Mouse (Mus musculus): Measurements from ENCODE around the gene Cnksr3. TPM values are rescaled to one million over a fixed set of nuclear protein-coding genes. Genes with fewer than 3 reads are reported as not detected.

Gene Cnksr3
- polyA plus RNA-seq, 1 experiment from 2014 or later, result 8.8 TPM

- H3K27me3 ChIP-seq (ENCODE audit: control insufficient read depth, insufficient read depth, low read length), result no peaks in the 10 kb centered on the region
- ATAC-seq (replicated peaks; ENCODE audit: low FRiP score) (no peak), DNase-seq (ENCODE audit: low spot score) (no peak)
- H3K9me3 ChIP-seq (ENCODE audit: control insufficient read depth, low read length), result no peaks in the 10 kb centered on the region
- H3K36me3 ChIP-seq (ENCODE audit: control insufficient read depth, insufficient read depth, low read length), result no peaks in the 10 kb centered on the region
- WGBS, result 86% methylated on average over 3 of the region's 3 CpGs
- H3K9ac ChIP-seq (ENCODE audit: low read length), result no peak overlapping the region
- no peak overlapping the region for H3K4me2 ChIP-seq (ENCODE audit: low read depth, low read length, severe bottlenecking)
- no peak overlapping the region for H3K4me3 ChIP-seq (ENCODE audit: low read depth, low read length)
- H3K27ac ChIP-seq (ENCODE audit: low read depth, low read length), result no peak overlapping the region
- no peaks in the 10 kb centered on the region for H3K4me1 ChIP-seq (replicated peaks; ENCODE audit: control insufficient read depth, insufficient read depth, low read length)
These were observed 41.6 kb downstream of the Cnksr3 start for GRCm38 (mm10) chr10:7170434-7170833.

DNA sequence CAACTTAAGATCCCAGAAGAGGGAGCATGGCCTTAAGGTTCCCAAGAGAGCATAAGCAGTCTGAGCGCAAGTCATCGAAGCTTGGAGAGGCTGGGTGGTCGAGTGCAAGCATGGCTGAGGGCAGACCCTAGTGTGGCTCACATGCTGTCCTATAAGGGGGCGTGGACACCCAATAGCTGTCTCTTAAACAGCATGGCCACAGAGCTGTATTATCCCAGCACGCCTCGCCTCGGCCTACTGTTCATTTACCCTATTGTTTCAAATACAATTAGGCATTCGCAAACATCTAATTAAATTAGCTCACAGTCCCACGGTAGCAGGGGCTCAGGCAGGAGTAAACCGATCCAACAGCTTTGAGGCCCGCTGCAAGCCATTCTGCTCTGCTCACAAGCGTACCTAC lies 49.0 kb downstream of the Cnksr3 start:
- no peak overlapping the region for H3K9ac ChIP-seq (ENCODE audit: low read length)
- peak; percentile 87 for ATAC-seq (replicated peaks; ENCODE audit: low FRiP score)
- H3K9me3 ChIP-seq (ENCODE audit: control insufficient read depth, low read length), result no peaks in the 10 kb centered on the region
- H3K4me1 ChIP-seq (replicated peaks; ENCODE audit: control insufficient read depth, insufficient read depth, low read length), result peaks cover 12% of the 10 kb centered on the region; the same call in 1 of the 2 replicates
- no peak overlapping the region for H3K27ac ChIP-seq (ENCODE audit: low read depth, low read length)
- WGBS, result 33% methylated on average over 12 of the region's 12 CpGs
- H3K4me3 ChIP-seq (ENCODE audit: low read depth, low read length), result no peak overlapping the region
- H3K4me2 ChIP-seq (ENCODE audit: low read depth, low read length, severe bottlenecking), result no peak overlapping the region
- H3K27me3 ChIP-seq (ENCODE audit: control insufficient read depth, insufficient read depth, low read length), result no peaks in the 10 kb centered on the region
- H3K36me3 ChIP-seq (ENCODE audit: control insufficient read depth, insufficient read depth, low read length), result no peaks in the 10 kb centered on the region
- DNase-seq (ENCODE audit: low spot score), result no peak

GRCm38 (mm10) chr10:7159061-7159511 lies 53.0 kb downstream of the Cnksr3 start:
- H3K9me3 ChIP-seq (ENCODE audit: control insufficient read depth, low read length), result no peaks in the 10 kb centered on the region
- no peak for DNase-seq (ENCODE audit: low spot score)
- no peak overlapping the region for H3K27ac ChIP-seq (ENCODE audit: low read depth, low read length)
- H3K4me2 ChIP-seq (ENCODE audit: low read depth, low read length, severe bottlenecking), result no peak overlapping the region
- H3K4me1 ChIP-seq (replicated peaks; ENCODE audit: control insufficient read depth, insufficient read depth, low read length), result peaks cover 12% of the 10 kb centered on the region; the same call in 1 of the 2 replicates
- H3K36me3 ChIP-seq (ENCODE audit: control insufficient read depth, insufficient read depth, low read length), result no peaks in the 10 kb centered on the region
- no peak overlapping the region for H3K9ac ChIP-seq (ENCODE audit: low read length)
- H3K4me3 ChIP-seq (ENCODE audit: low read depth, low read length), result no peak overlapping the region
- no peak for ATAC-seq (replicated peaks; ENCODE audit: low FRiP score)
- 82% methylated on average over 7 of the region's 7 CpGs for WGBS
- no peaks in the 10 kb centered on the region for H3K27me3 ChIP-seq (ENCODE audit: control insufficient read depth, insufficient read depth, low read length)

DNA sequence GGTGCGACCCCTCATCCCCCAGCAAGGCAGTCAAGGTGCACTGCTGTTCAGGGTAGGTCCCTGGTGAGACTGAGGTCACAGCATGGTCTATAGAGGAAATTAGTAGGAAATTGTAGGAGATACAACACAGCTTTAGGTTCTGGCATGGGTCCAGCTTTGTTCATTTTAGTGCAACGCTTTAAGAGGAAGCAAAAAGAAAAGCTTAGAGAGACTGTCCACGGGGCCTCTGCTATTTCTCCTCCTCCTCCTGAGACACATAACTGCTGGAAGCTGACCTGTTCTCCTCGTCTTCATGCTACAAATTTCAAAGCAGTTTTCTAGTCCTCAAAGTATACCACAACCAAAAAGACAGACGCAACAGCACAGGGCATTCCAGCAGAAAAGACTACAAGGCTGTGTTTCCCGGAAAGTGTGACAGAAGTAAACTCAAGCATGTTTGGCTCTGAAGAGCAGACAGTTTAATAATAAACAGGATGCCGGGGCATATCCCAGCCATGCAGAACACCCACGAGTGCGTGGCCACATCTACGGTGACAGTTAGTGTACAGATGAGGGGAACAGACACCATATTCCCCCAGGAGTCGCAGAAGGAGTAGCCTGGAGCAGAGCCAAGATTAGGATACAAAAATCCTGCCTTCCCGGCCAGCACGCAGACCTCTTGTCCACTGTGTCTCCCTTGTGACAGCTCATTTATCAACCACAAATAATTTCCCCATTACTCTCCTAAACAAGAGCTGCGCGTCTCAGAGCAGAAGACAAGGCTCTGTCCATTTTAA lies 53.6 kb downstream of the Cnksr3 start:
- Histone ChIP-seq H3K27ac (ENCODE audit: low read depth, low read length) (no peak overlapping the region), H3K4me3 (ENCODE audit: low read depth, low read length) (no peak overlapping the region), H3K27me3 (ENCODE audit: control insufficient read depth, insufficient read depth, low read length) (no peaks in the 10 kb centered on the region), H3K4me2 (ENCODE audit: low read depth, low read length, severe bottlenecking) (no peak overlapping the region), H3K36me3 (ENCODE audit: control insufficient read depth, insufficient read depth, low read length) (no peaks in the 10 kb centered on the region), H3K9ac (ENCODE audit: low read length) (no peak overlapping the region), H3K4me1 (replicated peaks; ENCODE audit: control insufficient read depth, insufficient read depth, low read length) (peaks cover 12% of the 10 kb centered on the region; the same call in 1 of the 2 replicates), H3K9me3 (ENCODE audit: control insufficient read depth, low read length) (no peaks in the 10 kb centered on the region)
- WGBS, result 73% methylated on average over 15 of the region's 15 CpGs
- DNase-seq (ENCODE audit: low spot score) (no peak), ATAC-seq (replicated peaks; ENCODE audit: low FRiP score) (no peak)

- H3K27me3 ChIP-seq (ENCODE audit: control insufficient read depth, insufficient read depth, low read length), result no peaks in the 10 kb centered on the region
- DNase-seq (ENCODE audit: low spot score) (no peak), ATAC-seq (replicated peaks; ENCODE audit: low FRiP score) (no peak)
- no peak overlapping the region for H3K4me3 ChIP-seq (ENCODE audit: low read depth, low read length)
- no peaks in the 10 kb centered on the region for H3K9me3 ChIP-seq (ENCODE audit: control insufficient read depth, low read length)
- H3K4me1 ChIP-seq (replicated peaks; ENCODE audit: control insufficient read depth, insufficient read depth, low read length), result peaks cover 4% of the 10 kb centered on the region; the same call in 1 of the 2 replicates
- H3K36me3 ChIP-seq (ENCODE audit: control insufficient read depth, insufficient read depth, low read length), result no peaks in the 10 kb centered on the region
- H3K4me2 ChIP-seq (ENCODE audit: low read depth, low read length, severe bottlenecking), result no peak overlapping the region
- H3K27ac ChIP-seq (ENCODE audit: low read depth, low read length), result no peak overlapping the region
- 95% methylated on average over 5 of the region's 5 CpGs for whole genome bisulfite sequencing
- no peak overlapping the region for H3K9ac ChIP-seq (ENCODE audit: low read length)
These were observed 57.2 kb downstream of the Cnksr3 start for GRCm38 (mm10) chr10:7154877-7155276.

DNA sequence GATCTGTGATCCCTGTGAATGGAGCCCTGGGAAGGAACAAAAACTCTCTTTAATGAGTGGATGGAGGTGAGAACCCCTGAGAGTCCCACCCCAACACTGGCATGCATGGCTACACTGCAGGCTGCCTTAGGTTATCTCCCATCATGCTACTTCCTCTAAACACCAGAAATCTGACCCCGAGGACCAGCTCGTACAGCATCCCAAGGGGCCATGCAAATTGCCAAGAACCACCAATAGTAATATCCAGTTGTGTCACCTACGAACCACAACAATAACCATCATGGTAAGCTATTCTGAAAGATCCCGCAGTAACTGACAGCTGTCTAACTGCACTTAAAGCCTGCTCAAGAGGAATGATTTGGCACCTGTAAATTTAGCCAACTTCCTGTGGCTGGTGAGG lies 59.1 kb downstream of the Cnksr3 start:
- no peaks in the 10 kb centered on the region for H3K36me3 ChIP-seq (ENCODE audit: control insufficient read depth, insufficient read depth, low read length)
- no peaks in the 10 kb centered on the region for H3K27me3 ChIP-seq (ENCODE audit: control insufficient read depth, insufficient read depth, low read length)
- ATAC-seq (replicated peaks; ENCODE audit: low FRiP score) (no peak), DNase-seq (ENCODE audit: low spot score) (no peak)
- no peaks in the 10 kb centered on the region for H3K4me1 ChIP-seq (replicated peaks; ENCODE audit: control insufficient read depth, insufficient read depth, low read length)
- H3K4me2 ChIP-seq (ENCODE audit: low read depth, low read length, severe bottlenecking), result no peak overlapping the region
- no peak overlapping the region for H3K9ac ChIP-seq (ENCODE audit: low read length)
- H3K27ac ChIP-seq (ENCODE audit: low read depth, low read length), result no peak overlapping the region
- H3K9me3 ChIP-seq (ENCODE audit: control insufficient read depth, low read length), result no peaks in the 10 kb centered on the region
- 82% methylated on average over 4 of the region's 4 CpGs for WGBS
- H3K4me3 ChIP-seq (ENCODE audit: low read depth, low read length), result no peak overlapping the region

- Histone ChIP-seq H3K4me2 (ENCODE audit: low read depth, low read length, severe bottlenecking) (no peak overlapping the region), H3K9me3 (ENCODE audit: control insufficient read depth, low read length) (no peaks in the 10 kb centered on the region), H3K9ac (ENCODE audit: low read length) (no peak overlapping the region), H3K36me3 (ENCODE audit: control insufficient read depth, insufficient read depth, low read length) (no peaks in the 10 kb centered on the region), H3K27me3 (ENCODE audit: control insufficient read depth, insufficient read depth, low read length) (no peaks in the 10 kb centered on the region), H3K27ac (ENCODE audit: low read depth, low read length) (no peak overlapping the region), H3K4me1 (replicated peaks; ENCODE audit: control insufficient read depth, insufficient read depth, low read length) (no peaks in the 10 kb centered on the region), H3K4me3 (ENCODE audit: low read depth, low read length) (no peak overlapping the region)
- ATAC-seq (replicated peaks; ENCODE audit: low FRiP score) (no peak), DNase-seq (ENCODE audit: low spot score) (no peak)
- WGBS, result 93% methylated on average over 11 of the region's 11 CpGs
These were observed 62.1 kb downstream of the Cnksr3 start for GRCm38 (mm10) chr10:7149671-7150595.

- peak; percentile 44 for DNase-seq (ENCODE audit: low spot score)
- Histone ChIP-seq H3K4me2 (ENCODE audit: low read depth, low read length, severe bottlenecking) (no peak overlapping the region), H3K27ac (ENCODE audit: low read depth, low read length) (no peak overlapping the region), H3K9me3 (ENCODE audit: control insufficient read depth, low read length) (no peaks in the 10 kb centered on the region), H3K4me1 (replicated peaks; ENCODE audit: control insufficient read depth, insufficient read depth, low read length) (no peaks in the 10 kb centered on the region), H3K36me3 (ENCODE audit: control insufficient read depth, insufficient read depth, low read length) (no peaks in the 10 kb centered on the region), H3K27me3 (ENCODE audit: control insufficient read depth, insufficient read depth, low read length) (no peaks in the 10 kb centered on the region), H3K4me3 (ENCODE audit: low read depth, low read length) (no peak overlapping the region), H3K9ac (ENCODE audit: low read length) (no peak overlapping the region)
- WGBS, result 91% methylated on average over 5 of the region's 5 CpGs
- ATAC-seq (replicated peaks; ENCODE audit: low FRiP score), result no peak
These were observed 66.4 kb downstream of the Cnksr3 start for GRCm38 (mm10) chr10:7145614-7146013.
